In the genomic region with DNA sequence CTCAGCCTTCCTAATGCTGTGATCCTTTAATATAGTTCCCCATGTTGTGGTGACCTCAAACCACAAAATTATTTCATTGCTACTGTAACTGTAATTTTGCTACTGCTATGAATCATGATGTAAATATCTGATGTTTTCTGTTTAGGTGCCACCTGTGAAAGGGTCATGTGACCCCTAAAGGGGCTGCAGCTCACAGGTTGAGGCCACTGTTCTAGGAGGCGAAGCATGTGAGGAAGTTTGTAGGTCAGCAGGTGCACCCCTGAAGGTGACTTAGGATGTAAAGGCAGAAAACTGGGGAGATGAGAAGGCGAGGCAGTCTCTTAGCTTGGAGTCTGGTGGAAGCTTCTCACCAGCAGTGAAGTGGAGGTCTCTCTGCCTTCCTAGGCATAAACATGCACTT, we compare ENCODE assay signal across 28 mouse cellular contexts.
"Had no signal": no experiment of that assay in that cellular context is flagged by ENCODE, and none has a peak within 500 bp of the region (broad histone marks: within the 10 kb centered on the region; RNA-seq: fewer than 3 reads in every experiment).

No protein-coding gene starts in this region.

- H3K27me3 ChIP-seq: embryonic facial prominence, embryonic 12.5 days; embryonic facial prominence, embryonic 13.5 days; embryonic facial prominence, embryonic 15.5 days; forebrain, embryonic 12.5 days; forebrain, embryonic 13.5 days; forebrain, embryonic 15.5 days had no signal

- H3K4me3 ChIP-seq: embryonic facial prominence, embryonic 10.5 days; embryonic facial prominence, embryonic 12.5 days; embryonic facial prominence, embryonic 13.5 days; embryonic facial prominence, embryonic 15.5 days; erythroblast, embryonic 14.5 days; forebrain, embryonic 10.5 days; forebrain, embryonic 12.5 days; forebrain, embryonic 13.5 days; forebrain, embryonic 15.5 days; gastrocnemius, adult 2 months; heart, adult 2 months had no signal

- H3K27ac ChIP-seq: embryonic facial prominence, embryonic 10.5 days; embryonic facial prominence, embryonic 12.5 days; embryonic facial prominence, embryonic 13.5 days; embryonic facial prominence, embryonic 15.5 days; forebrain, embryonic 10.5 days; forebrain, embryonic 12.5 days; forebrain, embryonic 13.5 days; forebrain, embryonic 15.5 days; gastrocnemius, adult 2 months; heart, adult 2 months had no signal

- H3K9ac ChIP-seq: embryonic facial prominence, embryonic 12.5 days; embryonic facial prominence, embryonic 13.5 days; embryonic facial prominence, embryonic 15.5 days; forebrain, embryonic 12.5 days; forebrain, embryonic 13.5 days; forebrain, embryonic 15.5 days; forebrain, postnatal 0 days had no signal

- ATAC-seq: forebrain, embryonic 13.5 days; forebrain, embryonic 14.5 days; forebrain, embryonic 15.5 days; forebrain, embryonic 16.5 days; forebrain, postnatal 0 days had no signal

- H3K4me2 ChIP-seq: embryonic facial prominence, embryonic 12.5 days; embryonic facial prominence, embryonic 13.5 days; embryonic facial prominence, embryonic 15.5 days; forebrain, embryonic 12.5 days; forebrain, embryonic 13.5 days; forebrain, embryonic 15.5 days had no signal

- H3K9me3 ChIP-seq: embryonic facial prominence, embryonic 10.5 days; embryonic facial prominence, embryonic 12.5 days; embryonic facial prominence, embryonic 13.5 days; embryonic facial prominence, embryonic 15.5 days; forebrain, embryonic 10.5 days; forebrain, embryonic 12.5 days; forebrain, embryonic 13.5 days; forebrain, embryonic 15.5 days had no signal

- DNase-seq: cerebellum, adult 2 months; cerebellum, adult 8-10 months; cerebellum, adult 9-10 months; cerebellum, adult 9-11 months; cerebellum, postnatal 10 days; cerebellum, postnatal 14 days; cerebellum, postnatal 25 days; cerebellum, postnatal 36 days; embryo, embryonic 11 days; forebrain, postnatal 0 days; gastrocnemius, adult 2 months; gastrocnemius, postnatal 10 days; gastrocnemius, postnatal 14 days; gastrocnemius, postnatal 25 days; gastrocnemius, postnatal 36 days; heart, adult 18-20 months; heart, adult 2 months had no signal

- H3K36me3 ChIP-seq: embryonic facial prominence, embryonic 10.5 days; embryonic facial prominence, embryonic 12.5 days; embryonic facial prominence, embryonic 13.5 days; embryonic facial prominence, embryonic 15.5 days; forebrain, embryonic 10.5 days; forebrain, embryonic 12.5 days; forebrain, embryonic 15.5 days had no signal

- H3K4me1 ChIP-seq: embryonic facial prominence, embryonic 10.5 days; embryonic facial prominence, embryonic 12.5 days; forebrain, embryonic 10.5 days; forebrain, embryonic 12.5 days; forebrain, embryonic 13.5 days; forebrain, embryonic 15.5 days had no signal
